Mouse (Mus musculus) E14TG2a.4 (cell line): ENCODE measurements around the gene Ssxb3.
"Not testable (repeated sequence)": the region's sequence is repeated elsewhere in the genome, so short reads cannot be mapped to it uniquely, and the experiment has no call there.

Source experiments
- CTCF ChIP-seq: conservative IDR thresholded peaks from 2 replicates; pipeline ENCODE4 v1.5.1; 2014; ENCODE audit warnings: low read length
- POU5F1 ChIP-seq: IDR thresholded peaks from 2 replicates; pipeline ENCODE4 v1.6.1; 2014; ENCODE audit warnings: low read length, borderline replicate concordance

DNA sequence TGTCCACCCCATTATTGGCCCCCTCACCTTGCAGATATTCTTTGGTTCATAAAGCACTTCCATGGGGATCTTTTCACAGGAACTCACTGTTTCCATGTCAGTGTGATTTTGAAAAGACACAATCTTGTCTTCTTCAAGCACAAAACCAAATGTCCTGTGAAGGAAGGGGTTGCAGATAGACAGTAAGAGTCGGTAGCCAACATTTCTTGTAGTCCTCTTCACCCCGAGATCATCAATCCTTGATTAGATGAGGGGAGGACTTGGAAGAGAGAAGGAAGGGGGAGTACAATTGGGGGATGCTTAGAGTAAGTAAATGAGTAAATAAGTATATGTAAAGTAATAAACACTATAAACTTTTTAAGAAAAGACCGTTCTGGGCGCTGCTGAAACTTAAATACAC lies 43.5 kb downstream of the Ssxb3 start, which contains the start of gene Ssxb6:
- TF ChIP-seq CTCF, POU5F1: not testable (repeated sequence)
